Mouse (Mus musculus) brain, embryonic 18.5 days (tissue): ENCODE data around the gene Setd5.

Experiments used
- DNase-seq: peaks from one replicate; pipeline ENCODE4 v3.0.0-alpha.2; 2012; ENCODE audit warnings: low read depth, low spot score

Setd5 gene

DNA sequence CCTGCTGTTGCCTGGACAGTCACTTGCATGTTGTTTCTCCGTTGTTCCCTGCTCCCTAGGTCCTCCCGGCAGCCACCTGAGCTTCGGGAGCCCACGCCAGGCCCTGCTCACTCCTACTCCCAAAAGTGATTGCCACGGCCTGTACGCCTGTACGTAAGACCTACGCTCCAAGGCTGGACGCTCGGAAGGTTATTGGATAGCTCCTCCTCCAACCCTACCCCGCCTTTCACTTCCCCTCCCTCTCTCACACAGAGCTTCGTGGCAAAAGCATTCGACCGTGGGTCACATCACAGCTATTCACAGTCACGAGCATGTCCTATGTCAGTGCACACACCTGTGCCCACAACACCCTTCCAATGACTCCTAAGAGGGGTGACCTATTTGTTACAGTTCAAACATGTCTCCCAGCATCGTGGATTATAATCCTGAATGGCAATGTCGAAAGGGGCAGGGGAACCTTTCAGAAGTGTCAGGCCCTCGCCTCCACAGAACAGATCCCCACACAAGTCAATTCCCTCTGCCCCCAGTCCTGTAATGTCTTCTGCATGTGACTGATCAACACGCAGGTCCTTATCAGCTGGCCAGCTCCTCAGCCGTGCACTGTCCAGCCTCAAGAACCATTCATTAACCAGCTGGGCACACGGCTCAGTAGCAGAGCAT is 107.8 kb downstream of the Setd5 start:
- DNase-seq, result no peak

DNA sequence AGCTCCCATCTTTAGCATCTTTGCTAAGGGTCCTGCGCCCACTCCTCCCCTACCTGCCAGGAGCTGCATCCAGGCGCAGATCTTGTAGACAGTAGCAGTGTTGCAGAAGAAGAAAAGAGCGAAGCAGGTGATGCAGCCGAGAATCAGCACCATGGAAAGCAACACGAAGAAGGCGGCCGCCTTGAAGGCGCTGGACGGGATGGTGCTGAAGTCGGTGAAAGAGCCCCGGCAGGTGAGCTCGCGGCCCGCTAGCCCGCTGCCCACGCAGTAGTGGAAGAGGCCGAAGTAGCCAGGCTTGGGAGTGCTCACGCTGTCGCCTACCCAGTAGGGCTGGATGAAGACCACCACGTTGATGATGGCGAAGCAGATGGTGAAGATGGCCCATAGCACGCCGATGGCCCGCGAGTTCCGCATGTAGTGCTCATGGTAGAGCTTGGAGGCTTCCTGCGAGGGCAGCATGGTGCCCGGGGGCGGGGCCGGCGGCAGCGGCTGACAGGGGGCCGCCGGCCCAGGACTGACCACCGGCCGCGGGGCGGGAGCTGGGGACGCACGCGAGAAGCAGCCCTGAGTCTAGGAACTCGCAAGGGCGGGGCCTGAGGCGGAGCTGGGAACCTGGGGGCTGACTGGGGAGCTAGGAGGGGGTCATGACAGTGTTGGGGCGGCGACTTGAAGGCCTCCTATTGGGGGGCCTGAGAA is 116.7 kb downstream of the Setd5 start:
- no peak for DNase-seq

DNA sequence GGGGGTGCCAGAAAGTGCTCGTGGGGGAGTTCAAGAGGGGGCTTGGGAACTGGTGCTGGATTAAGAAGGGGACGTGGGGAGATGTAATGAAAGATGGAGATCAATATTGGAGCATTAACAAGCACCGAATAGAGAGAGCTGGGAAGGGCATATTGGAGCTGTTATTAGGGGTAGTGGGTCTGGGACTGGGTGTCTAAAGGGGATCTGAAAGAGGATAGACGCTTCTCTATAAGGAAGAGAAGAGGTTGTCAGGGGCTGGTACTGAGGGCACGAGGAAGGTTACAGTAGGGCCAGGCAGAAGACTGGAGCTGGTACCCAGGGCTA is 117.3 kb downstream of the Setd5 start:
- DNase-seq, result no peak

DNA sequence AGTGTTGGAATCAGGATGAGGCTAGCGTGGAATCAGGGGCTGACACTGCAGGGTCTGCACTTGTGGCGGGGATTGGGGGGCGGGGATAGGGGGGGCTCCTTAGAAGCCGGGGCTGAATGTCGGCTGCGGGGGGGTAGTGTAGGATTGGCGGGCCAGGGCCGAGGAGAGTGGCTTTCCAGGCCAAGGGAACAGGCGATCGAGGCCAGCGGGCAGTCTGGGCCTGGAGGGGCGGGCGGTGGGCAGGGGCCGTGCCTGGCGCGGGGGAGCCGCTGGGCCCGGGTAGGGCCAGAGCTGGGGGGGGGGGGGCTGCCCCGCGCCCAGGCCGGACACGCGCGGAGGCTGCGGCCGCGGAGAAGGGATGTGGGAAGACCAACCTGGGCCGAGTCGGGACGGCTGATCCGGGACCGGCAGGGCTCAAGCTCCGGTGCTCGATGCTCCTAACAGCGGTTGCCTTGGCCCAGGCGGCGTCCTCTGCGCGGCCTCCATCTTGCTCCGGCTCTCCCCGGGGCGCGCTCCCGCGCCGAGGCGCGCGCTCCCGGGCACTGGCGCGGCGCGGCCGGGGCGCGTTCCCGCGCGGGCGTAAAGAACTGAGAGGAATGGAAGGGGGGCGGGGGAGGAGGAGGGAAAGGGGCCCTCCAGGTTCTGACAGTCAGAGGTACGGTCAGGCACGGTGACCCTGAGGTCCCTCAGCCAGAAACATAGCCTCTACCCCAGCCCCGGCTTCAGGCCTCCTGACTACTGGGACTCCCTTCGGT is 117.9 kb downstream of the Setd5 start, which contains the start of gene Lhfpl4:
Gene Lhfpl4, minus strand, starts transcription at position 544 of the 755 bp plus-strand sequence.
- peak; percentile 43 for DNase-seq

DNA sequence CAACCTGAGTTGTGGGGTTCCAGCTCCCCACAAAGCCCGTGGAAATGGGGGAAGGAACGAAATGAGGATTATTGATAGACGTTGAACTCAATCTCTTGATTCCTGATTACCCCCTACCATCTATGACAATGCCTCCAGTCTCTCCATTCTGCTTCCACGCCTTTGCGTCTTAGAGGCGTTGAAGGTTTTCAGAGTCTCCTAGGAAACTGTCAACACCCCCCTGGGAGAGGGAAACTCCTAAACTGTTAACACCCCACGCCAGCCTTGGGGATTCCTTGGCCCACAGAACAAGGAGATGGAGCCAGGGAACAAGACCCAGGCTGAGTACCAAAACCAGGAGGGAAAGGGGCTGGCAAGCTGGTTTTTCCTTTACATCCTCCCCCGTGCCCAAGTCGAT is 118.4 kb downstream of the Setd5 start:
- no peak for DNase-seq
